Mouse (Mus musculus): ENCODE results near the gene Phlda3. TPM values are rescaled to one million over a fixed set of nuclear protein-coding genes. Genes with fewer than 3 reads are reported as not detected.

The Phlda3 gene
- polyA plus RNA-seq (2012; rRNA removed) = 2.6 and 3.0 TPM in 2 replicates

DNA sequence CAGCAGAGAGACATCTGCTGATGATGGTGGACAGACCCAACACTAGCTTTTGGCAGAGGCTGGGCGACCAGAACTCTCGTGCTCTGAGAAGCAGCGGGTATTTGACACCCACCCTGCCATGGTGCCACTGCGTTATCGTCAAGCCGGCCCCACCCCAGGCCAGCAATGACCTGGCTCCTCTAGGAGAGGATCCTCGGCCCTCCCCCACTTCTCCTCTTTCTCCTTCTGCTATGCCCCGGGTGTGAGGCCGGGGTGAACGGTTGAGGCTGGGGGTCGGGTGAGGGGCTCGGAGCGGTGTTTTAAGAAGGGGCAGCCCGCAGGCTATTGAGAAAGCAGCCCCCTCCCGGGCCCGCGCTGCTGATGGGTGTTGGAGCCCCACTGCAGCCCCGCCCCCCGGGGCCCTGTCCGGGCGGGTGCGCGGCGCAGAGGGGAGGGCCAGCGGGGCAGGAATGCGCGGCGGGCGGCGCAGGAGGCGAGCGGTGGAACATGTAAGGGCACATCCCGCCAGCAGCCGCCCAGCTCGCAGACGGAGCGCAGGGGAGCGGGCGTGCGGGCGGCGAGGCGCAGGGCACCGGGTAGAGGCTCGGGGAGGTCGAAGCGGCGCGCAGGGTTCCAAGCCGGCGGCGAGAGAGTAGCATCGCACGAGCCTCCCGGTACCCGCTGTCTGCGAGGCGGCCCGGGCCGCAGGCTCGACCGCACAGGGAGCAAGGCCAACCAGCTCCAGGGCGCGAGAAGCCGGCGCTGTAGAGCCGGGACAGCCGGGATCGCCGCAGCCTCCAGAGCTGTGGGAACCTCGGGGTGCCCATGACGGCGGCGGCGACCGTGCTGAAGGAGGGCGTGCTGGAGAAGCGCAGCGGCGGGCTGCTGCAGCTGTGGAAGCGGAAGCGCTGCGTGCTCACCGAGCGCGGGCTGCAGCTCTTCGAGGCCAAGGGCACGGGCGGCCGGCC lies at the start of gene Phlda3:
Gene Phlda3 (plus strand): TSS at position 475 of the 947 bp plus-strand sequence.

DNA sequence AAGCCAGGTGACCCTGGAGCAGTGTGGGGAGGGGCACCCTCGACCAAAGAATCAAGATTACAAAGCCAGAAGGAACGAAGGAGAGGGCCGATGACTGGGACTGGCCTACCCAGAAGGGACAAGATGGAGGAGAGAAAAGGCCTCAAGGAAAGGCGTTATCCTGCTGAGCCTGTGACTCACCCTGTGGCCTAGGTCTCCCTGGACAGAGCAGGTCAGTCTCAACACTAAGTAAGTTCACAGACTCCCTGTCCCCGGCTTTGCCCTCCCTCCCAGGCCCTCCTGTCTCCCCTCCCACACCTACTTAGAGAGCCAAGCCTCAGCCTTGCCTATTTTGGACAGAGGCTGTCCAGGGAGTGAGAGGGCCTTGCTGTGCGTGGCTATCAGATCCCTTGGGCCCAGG lies 45.9 kb upstream of the Phlda3 start, which contains the start of gene Csrp1:
Gene Csrp1 (plus strand): TSS at position 79 of the 400 bp plus-strand sequence.

DNA sequence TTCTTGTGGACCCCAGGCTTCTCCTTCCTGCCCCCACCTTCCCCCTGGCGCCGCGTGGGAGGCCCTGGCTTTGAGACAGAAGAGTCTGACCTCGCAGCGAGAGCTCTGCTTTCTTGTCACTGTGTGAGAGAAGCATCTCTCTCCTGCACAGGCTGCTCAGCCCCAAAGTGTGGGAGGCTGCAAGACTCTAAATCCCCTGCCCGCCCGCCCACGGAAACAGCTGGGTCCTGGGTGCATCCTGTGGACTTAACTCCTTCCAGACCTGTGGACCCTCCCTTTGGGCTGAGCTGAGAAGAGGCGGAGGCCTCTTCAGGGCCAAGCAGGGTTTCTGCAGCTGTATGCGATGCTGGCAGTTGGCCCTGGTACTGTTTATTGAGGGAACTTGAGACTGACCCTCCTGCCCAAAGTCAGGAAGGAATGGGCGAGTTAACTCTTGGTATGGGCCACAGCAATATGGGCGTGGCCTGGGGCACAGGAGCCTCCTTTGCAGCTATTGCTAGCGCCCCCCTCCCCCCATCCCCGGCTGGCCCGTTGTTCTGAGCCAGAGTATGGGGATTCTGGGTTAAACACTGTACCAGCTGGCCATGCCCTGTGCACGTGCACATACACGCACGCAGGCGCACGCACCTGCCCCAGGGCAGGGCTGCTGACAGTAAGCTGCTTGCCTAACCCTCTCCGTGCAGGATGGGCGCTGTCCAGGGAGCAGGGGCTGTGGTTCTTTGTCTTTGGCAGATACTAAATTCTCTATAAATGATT lies 13.0 kb downstream of the Phlda3 start, which contains the start of gene Tnni1:
Gene Tnni1 (plus strand): TSS at position 655 of the 756 bp plus-strand sequence.

DNA sequence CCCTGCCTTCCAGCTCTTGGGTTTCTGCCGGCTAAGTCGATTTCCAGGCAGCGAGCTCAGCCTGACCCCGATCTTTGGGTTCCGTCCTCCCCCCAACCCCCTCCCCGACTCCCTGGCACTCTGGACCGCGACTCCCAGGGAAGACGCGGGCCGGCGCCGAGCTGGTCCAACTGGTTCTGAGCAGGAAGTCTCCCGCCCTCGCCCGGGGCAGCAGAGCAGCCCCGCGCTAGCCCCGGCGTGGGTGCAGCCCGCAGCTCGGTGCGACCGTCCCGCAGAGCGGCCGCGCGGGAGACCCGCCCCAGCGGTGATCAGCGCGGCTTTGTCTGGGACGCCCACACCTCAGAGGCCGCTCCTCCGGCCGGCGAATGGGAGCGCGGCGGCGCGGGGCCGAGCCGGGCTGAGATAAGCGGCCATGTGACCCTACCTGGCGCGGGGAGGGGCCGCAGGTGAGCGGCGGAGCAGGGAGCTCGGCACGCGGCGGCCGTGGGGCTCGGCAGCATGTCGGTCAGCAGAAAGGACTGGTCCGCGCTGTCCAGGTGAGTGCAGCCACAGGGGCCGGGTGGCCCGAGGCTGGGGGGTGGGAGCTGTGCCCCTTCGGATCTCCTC lies 52.7 kb downstream of the Phlda3 start, which contains the start of gene Lad1:
Gene Lad1 (plus strand): TSS at position 118 of the 606 bp plus-strand sequence.

Other genes with a start within 250 kb of the Phlda3 start
- gene Nav1, start 158.8 kb upstream of the Phlda3 start, polyA plus RNA-seq (2012; rRNA removed) = 1.2 TPM in 2 replicates
- 34.8 and 38.3 TPM in 2 replicates for gene Csrp1, start 46.1 kb upstream of the Phlda3 start, polyA plus RNA-seq (2012; rRNA removed)
- 1.4 and 12.2 TPM in 2 replicates for gene Tnni1, start 13.3 kb downstream of the Phlda3 start, polyA plus RNA-seq (2012; rRNA removed)
- 0.05 and 0.12 TPM in 2 replicates for gene Lad1, start 52.5 kb downstream of the Phlda3 start, polyA plus RNA-seq (2012; rRNA removed)
- 0.48 and 6.8 TPM in 2 replicates for gene Tnnt2, start 70.2 kb downstream of the Phlda3 start, polyA plus RNA-seq (2012; rRNA removed)
- under 0.01 and 0.05 TPM in 2 replicates for gene Pkp1, start 153.1 kb downstream of the Phlda3 start, polyA plus RNA-seq (2012; rRNA removed)
- gene Igfn1, start 240.2 kb downstream of the Phlda3 start, polyA plus RNA-seq (2012; rRNA removed) = 0.01 TPM in 1 of 2 replicates, not detected in the other
- gene Tmem9, start 242.0 kb downstream of the Phlda3 start, polyA plus RNA-seq (2012; rRNA removed) = 37.6 and 44.2 TPM in 2 replicates

All from liver, embryonic 14 days (tissue).